Mouse (Mus musculus) limb, embryonic 12.5 days (tissue): ENCODE measurements around the gene Ankrd2. TPM values are rescaled to one million over a fixed set of nuclear protein-coding genes. Genes with fewer than 3 reads are reported as not detected.

Experiments used
- ATAC-seq: fragments of 200-750 bp; cut with Nextera tagmentation; 2 replicates; pipeline ENCODE4 v1.8.0; 2017; ENCODE audit warnings: low read depth, moderate TSS enrichment; ENCODE audit not compliant: insufficient number of reproducible peaks, insufficient read depth, low FRiP score, low TSS enrichment
- H3K27ac ChIP-seq: fragments of 300-500 bp; sonication (generic); 2 replicates; pipeline ENCODE4 v1.5.1; 2016; ENCODE audit warnings: mild to moderate bottlenecking, moderate library complexity
- H3K27me3 ChIP-seq: fragments of 300-500 bp; sonication (generic); 2 replicates; pipeline ENCODE4 v1.6.1; 2016; ENCODE audit warnings: mild to moderate bottlenecking, moderate library complexity
- H3K36me3 ChIP-seq: fragments of 300-500 bp; sonication (generic); 2 replicates; pipeline ENCODE4 v1.6.1; 2016; ENCODE audit warnings: mild to moderate bottlenecking, moderate library complexity
- H3K4me1 ChIP-seq: fragments of 300-500 bp; sonication (generic); replicated peaks from 2 replicates; pipeline ENCODE4 v1.6.1; 2016
- H3K4me2 ChIP-seq: fragments of 300-500 bp; sonication (generic); 2 replicates; pipeline ENCODE4 v1.6.1; 2016; ENCODE audit warnings: mild to moderate bottlenecking, moderate library complexity
- H3K4me3 ChIP-seq: fragments of 300-500 bp; sonication (generic); replicated peaks from 2 replicates; pipeline ENCODE4 v1.5.1; 2016; ENCODE audit warnings: mild to moderate bottlenecking
- H3K9ac ChIP-seq: fragments of 300-500 bp; sonication (generic); replicated peaks from 2 replicates; pipeline ENCODE4 v1.6.1; 2016; ENCODE audit warnings: mild to moderate bottlenecking, moderate library complexity
- H3K9me3 ChIP-seq: fragments of 300-500 bp; sonication (generic); 2 replicates; pipeline ENCODE4 v1.6.1; 2016; ENCODE audit warnings: mild to moderate bottlenecking, moderate library complexity
- WGBS: fragments of 180-500 bp; shearing (Covaris S2); methylation state at CpG from one replicate; pipeline ENCODE4 v1.1.7; 2016; 5-methylcytosine and 5-hydroxymethylcytosine counted together
- polyA plus RNA-seq: library from polyadenylated mRNA; unstranded; fragments of >200 nt; fragmentation: Nextera tagmentation; extraction: Ambion mirVana; gene quantifications from 2 replicates; pipeline ENCODE4 v1.2.1, GENCODE M21; 2016

Gene Ankrd2
- polyA plus RNA-seq, 1 experiment from 2014 or later, result 0.25 TPM

DNA sequence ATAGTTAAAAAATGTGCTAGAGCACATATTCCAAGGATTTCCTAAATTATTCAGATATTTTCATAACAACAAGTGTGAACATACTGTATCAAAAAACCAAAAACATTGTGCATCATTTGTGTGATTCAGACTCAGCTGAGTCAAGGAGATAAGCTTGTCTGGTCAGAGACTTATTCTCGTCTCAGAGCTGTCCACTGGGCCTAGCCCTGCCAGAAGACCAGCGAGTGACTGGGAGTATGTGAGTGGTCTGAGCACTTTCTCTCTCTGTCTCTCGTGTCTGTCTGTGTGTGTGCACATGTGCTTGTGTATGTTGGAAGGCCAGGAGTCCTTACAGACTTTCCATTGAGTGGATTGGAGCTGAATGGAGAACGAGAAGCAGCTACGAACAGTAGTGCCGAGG, 20.8 kb upstream of the Ankrd2 start:
- peaks cover 41% of the 10 kb centered on the region for H3K4me1 ChIP-seq
- no peak overlapping the region for H3K4me3 ChIP-seq
- no peaks in the 10 kb centered on the region; the same call in 1 of the 2 replicates for H3K36me3 ChIP-seq
- no peak overlapping the region for H3K9ac ChIP-seq
- H3K9me3 ChIP-seq, result no peaks in the 10 kb centered on the region
- no peak overlapping the region for H3K4me2 ChIP-seq
- H3K27ac ChIP-seq, result no peak overlapping the region
- 87% methylated on average over 6 of the region's 6 CpGs for WGBS
- ATAC-seq, result no peak
- no peaks in the 10 kb centered on the region for H3K27me3 ChIP-seq

DNA sequence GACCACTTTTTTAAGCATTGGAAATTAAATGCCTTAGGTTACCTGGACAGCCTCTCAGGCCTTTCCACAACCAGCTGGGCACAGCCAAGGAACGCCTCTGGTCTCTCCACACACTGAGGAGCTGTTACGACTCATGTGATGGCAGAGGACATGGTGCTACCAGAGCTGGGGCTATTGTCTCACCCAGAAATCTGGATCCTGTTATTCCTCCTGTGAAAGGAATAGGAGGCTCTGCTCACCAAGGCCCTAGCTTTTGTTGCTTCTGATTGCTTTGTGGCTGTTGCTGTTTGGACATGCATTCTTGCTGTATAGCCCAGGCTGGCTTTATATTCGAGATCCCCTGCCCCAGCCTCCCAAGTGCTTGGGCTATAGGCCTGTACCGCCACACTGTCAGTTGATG, 19.5 kb upstream of the Ankrd2 start:
- H3K9me3 ChIP-seq, result no peaks in the 10 kb centered on the region

DNA sequence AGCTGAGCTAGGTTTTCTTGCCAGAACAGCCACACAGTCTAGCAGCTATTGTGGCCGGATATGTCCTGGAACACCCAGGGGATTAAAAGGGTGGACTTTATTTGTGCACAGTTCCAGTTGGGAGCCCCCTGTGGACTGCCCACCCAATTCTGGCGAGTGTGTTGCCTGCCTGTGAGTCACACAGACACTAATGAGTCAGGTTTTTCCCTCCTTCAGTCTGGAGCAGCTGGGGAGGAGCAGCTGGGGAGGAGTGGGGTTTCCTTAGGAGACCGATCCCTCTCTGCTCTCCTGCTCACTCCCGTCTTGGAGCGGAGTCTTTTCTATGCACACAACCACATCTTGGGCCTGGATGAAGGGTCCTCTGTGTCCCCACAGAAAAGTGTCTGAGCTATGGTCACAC, 19.0 kb upstream of the Ankrd2 start:
- Histone ChIP-seq H3K36me3 (no peaks in the 10 kb centered on the region; the same call in 1 of the 2 replicates), H3K27me3 (no peaks in the 10 kb centered on the region), H3K4me1 (peaks cover 41% of the 10 kb centered on the region), H3K27ac (peak overlapping the region; percentile 80), H3K9me3 (no peaks in the 10 kb centered on the region), H3K4me3 (no peak overlapping the region), H3K9ac (peak overlapping the region; percentile 1; the same call in 1 of the 2 replicates), H3K4me2 (no peak overlapping the region)
- ATAC-seq, result no peak
- 55% methylated on average over 5 of the region's 5 CpGs for WGBS

More for the DNA sequence above, 19.5 kb upstream of the Ankrd2 start:
- Histone ChIP-seq H3K36me3 (no peaks in the 10 kb centered on the region; the same call in 1 of the 2 replicates), H3K4me3 (no peak overlapping the region), H3K4me1 (peaks cover 41% of the 10 kb centered on the region), H3K27me3 (no peaks in the 10 kb centered on the region), H3K4me2 (no peak overlapping the region), H3K27ac (peak overlapping the region; percentile 18; the same call in 1 of the 2 replicates), H3K9ac (no peak overlapping the region)
- 73% methylated on average over 4 of the region's 4 CpGs for WGBS
- no peak for ATAC-seq

DNA sequence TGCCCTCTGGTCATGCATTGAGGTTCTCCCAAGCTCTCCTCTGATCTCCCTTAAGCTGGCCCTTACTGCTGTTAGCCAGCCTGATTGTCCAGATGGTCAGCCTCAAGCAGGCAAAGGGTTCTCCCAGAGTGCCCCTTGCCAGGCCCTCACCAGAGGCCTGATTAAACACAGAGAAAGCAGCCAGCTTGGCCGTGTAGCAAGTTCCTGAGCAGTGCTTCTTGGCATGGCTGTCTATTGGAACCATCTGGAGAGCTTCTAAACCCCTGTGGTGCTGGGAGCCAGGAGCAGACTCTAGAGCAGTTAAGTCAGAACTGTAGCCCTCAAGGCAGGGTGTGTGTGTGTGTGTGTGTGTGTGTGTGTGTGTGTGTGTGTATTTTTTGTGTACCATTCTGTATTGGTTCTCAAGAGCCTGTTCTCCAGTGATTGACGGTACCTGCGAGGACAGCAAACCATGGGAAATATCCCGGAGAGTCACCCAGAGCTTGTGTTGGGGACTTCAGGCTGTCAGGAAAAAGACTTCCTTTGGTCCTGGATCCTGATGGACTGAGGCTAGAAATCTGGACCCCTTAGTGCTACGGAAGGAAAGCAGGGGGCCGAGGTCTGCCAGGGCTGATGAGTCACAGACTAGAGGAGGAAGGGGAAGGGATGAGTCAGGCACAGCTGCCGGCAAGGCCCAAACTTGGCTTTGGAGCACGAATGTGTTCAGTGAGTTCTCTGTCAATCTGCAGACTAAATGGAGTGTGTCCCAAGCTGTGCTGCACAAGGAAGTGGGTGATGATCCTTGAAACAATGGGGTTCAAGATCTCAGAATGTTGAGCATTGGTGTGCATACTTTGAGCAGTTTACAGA, 18.2 kb upstream of the Ankrd2 start:
- Histone ChIP-seq H3K27me3 (no peaks in the 10 kb centered on the region), H3K4me3 (no peak overlapping the region), H3K4me2 (no peak overlapping the region), H3K9me3 (no peaks in the 10 kb centered on the region), H3K4me1 (peaks cover 41% of the 10 kb centered on the region), H3K9ac (peak overlapping the region; percentile 1; the same call in 1 of the 2 replicates), H3K36me3 (no peaks in the 10 kb centered on the region; the same call in 1 of the 2 replicates), H3K27ac (peak overlapping the region; percentile 80)
- 71% methylated on average over 8 of the region's 8 CpGs for WGBS
- ATAC-seq, result no peak

DNA sequence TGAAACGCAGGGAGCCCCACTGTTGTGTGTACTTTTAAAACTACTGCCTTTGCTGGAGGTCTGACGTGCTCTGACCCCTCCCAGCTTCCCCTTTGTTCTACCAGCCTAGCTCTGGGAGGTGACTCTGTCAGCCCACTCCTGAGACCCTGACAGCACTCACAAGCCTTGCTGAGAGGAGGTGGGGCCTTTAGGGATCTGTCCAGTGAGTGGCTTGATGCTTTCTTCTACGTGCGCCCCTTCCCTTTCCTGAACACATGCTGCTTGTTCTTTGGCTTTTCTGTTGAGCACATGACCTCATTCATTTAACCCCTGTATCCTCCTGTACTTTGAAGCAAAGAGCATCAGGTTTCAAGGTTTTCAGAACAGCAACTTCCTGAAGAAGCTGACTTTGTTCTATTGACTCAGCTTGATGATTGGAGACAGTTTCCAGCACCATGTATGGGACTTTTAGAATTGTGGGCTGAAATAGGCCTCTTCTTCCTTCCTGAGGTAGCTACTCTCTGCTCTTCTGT, 16.7 kb upstream of the Ankrd2 start:
- Histone ChIP-seq H3K36me3 (no peaks in the 10 kb centered on the region), H3K9me3 (no peaks in the 10 kb centered on the region), H3K27ac (peak overlapping the region; percentile 80), H3K9ac (no peak overlapping the region), H3K4me1 (peaks cover 41% of the 10 kb centered on the region), H3K4me3 (no peak overlapping the region), H3K4me2 (no peak overlapping the region), H3K27me3 (no peaks in the 10 kb centered on the region)
- ATAC-seq, result no peak
- WGBS, result 37% methylated on average over 4 of the region's 4 CpGs

DNA sequence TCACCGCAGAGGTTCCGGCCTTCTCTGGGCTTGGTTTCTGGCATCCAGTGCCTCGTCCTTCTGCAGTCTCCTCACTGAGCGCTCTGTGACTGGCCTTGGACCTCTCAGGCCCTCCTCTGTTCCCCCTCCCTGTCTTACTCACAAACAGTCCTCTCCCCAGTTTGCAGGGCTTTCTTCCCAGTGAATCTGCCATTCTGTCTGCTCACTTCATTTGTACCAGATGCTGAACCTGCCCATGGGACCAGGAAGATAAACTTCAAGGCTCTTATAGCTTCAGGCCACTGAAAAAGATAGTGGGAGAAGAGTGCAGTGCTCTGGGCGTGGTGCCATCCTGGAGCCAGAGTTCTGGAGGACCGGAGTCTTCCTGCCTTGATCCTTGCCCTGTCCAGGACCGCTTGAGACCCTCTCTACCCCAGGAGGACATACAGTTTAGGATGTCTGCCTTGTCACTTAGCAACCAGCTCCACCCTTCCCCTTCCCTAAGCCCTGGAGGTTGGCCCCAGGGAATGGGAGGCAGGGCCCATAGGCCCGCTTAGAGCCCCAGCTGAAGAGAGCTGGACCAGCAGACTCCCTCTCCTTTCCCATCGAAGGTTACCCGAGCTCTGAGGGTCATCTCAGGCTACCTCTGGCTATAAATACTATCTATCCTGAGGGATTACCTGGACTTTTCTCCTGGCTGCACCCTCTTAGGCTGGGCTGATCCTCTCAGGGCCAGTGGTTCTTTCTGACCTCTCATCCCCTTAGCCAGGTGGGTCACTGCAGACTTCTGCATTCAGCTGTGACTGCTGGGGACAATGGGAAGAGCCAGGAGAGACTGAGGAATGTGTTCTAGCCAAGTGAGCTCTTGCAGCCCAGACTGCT, 13.9 kb upstream of the Ankrd2 start:
- Histone ChIP-seq H3K9ac (no peak overlapping the region), H3K36me3 (no peaks in the 10 kb centered on the region), H3K9me3 (no peaks in the 10 kb centered on the region), H3K27ac (no peak overlapping the region), H3K4me2 (no peak overlapping the region), H3K4me3 (no peak overlapping the region), H3K4me1 (peaks cover 23% of the 10 kb centered on the region), H3K27me3 (no peaks in the 10 kb centered on the region)
- 81% methylated on average over 10 of the region's 10 CpGs for WGBS
- ATAC-seq, result no peak

DNA sequence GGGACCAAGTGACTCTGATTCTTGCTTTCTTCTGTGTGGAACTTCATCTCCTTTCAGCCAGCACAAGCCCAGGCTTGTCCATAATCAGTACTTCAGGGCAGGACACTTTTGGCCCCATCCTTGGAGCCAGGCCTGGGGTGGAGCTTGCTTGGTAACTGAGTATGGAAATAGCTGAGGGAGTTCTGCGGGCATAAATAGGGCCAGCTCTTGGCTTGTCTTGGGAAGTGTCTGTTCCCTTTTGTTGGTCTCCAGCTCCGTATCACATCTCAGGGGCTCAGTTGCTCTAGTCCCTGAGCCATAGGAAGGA, 13.3 kb upstream of the Ankrd2 start:
- Histone ChIP-seq H3K4me2 (no peak overlapping the region), H3K9me3 (no peaks in the 10 kb centered on the region), H3K36me3 (no peaks in the 10 kb centered on the region), H3K9ac (0 out of 2 replicates have a peak overlapping the region, but pooled peaks have one; percentile 12), H3K4me1 (peaks cover 17% of the 10 kb centered on the region), H3K27me3 (no peaks in the 10 kb centered on the region), H3K4me3 (no peak overlapping the region), H3K27ac (no peak overlapping the region)
- 83% methylated on average over 2 of the region's 2 CpGs for WGBS
- no peak for ATAC-seq

DNA sequence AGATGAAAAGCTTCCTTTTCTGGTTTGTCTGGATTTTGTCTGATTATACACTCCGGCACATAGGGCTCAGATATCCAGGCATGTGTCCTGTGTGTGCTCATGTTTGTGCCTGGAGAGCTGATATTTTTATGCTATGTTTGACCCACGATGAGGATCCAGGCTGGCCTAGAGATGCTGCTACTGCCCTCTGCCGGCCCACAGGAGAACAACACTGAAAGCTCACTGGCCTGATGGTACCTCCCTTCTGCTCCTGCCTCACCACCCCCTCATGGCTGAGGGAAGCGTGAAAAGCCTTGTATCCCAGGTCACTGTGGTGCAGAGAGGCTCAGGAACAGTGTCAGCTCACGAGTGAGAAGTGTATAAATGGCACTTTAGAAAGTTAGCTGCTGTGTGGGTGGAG, 9.6 kb upstream of the Ankrd2 start:
- WGBS, result 6% methylated on average over 5 of the region's 5 CpGs
- ATAC-seq, result 0 out of 2 replicates have a peak, but pooled peaks have one; percentile 38

DNA sequence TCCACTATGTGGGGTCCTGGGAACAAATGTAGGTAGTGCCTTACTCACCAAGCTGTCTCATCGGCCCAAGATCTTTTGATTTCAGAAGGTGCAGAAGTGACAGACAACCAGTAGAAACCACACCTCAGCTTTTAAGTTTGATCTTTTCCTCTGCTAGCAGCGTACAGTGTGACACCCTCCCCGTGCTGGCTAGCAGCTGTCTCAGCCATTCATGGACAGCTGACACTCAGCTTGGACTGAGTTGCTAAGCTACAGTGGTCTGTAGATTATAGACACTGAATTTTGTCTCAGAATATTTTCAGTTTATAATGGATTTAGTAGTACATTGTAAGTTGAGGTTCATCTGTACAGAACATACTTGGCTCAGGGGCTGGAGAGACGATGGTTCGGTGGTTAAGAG, 4.7 kb upstream of the Ankrd2 start:
- H3K36me3 ChIP-seq, result peaks cover 18% of the 10 kb centered on the region
- no peak overlapping the region for H3K9ac ChIP-seq
- H3K27ac ChIP-seq, result no peak overlapping the region
- H3K4me3 ChIP-seq, result no peak overlapping the region
- WGBS, result 78% methylated on average over 5 of the region's 5 CpGs
- H3K9me3 ChIP-seq, result no peaks in the 10 kb centered on the region
- no peaks in the 10 kb centered on the region for H3K27me3 ChIP-seq
- H3K4me1 ChIP-seq, result peaks cover 21% of the 10 kb centered on the region
- H3K4me2 ChIP-seq, result no peak overlapping the region
- ATAC-seq, result no peak

More for the DNA sequence above, 9.6 kb upstream of the Ankrd2 start:
- H3K27ac ChIP-seq, result no peak overlapping the region
- no peak overlapping the region for H3K4me3 ChIP-seq
- H3K9ac ChIP-seq, result no peak overlapping the region
- H3K9me3 ChIP-seq, result no peaks in the 10 kb centered on the region
- H3K36me3 ChIP-seq, result no peaks in the 10 kb centered on the region
- H3K4me1 ChIP-seq, result no peaks in the 10 kb centered on the region
- H3K4me2 ChIP-seq, result no peak overlapping the region
- H3K27me3 ChIP-seq, result no peaks in the 10 kb centered on the region

DNA sequence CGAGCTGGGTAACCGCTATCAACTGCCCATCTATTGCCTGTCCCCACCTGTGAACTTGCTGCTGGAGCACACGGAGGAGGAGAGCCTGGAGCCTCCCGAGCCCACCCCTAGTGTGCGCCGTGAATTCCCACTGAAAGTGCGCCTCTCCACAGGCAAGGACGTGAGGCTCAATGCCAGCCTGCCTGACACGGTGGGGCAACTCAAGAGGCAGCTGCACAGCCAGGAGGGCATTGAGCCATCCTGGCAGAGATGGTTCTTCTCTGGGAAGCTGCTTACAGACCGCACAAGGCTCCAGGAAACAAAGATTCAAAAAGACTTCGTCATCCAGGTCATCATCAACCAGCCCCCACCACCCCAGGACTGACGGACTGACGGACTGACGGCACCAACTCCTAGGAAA, 2.2 kb upstream of the Ankrd2 start:
- ATAC-seq, result no peak
- Histone ChIP-seq H3K4me2 (no peak overlapping the region), H3K27ac (no peak overlapping the region), H3K4me1 (peaks cover 21% of the 10 kb centered on the region), H3K9ac (no peak overlapping the region; the same call in 1 of the 2 replicates), H3K36me3 (peaks cover 18% of the 10 kb centered on the region), H3K4me3 (no peak overlapping the region), H3K27me3 (peaks cover 4% of the 10 kb centered on the region; the same call in 1 of the 2 replicates), H3K9me3 (no peaks in the 10 kb centered on the region)
- WGBS, result 86% methylated on average over 14 of the region's 14 CpGs
